Mouse (Mus musculus) monocyte, adult 2 months (primary cell): Measurements from ENCODE around the gene Adamts14.

Experiments used
- DNase-seq, 2 experiments: peaks; one replicate each; pipeline ENCODE4 v3.0.0; 2022; ENCODE audit warnings: low spot score in 2 of 2, low read depth in 1 of 2

Gene Adamts14

GRCm38 (mm10) chr10:61275669-61276110 is 2.5 kb upstream of the Adamts14 start:
- DNase-seq = no peak

- DNase-seq = no peak
These were observed 1.3 kb upstream of the Adamts14 start for GRCm38 (mm10) chr10:61274532-61274931.

GRCm38 (mm10) chr10:61273844-61274215 is 592 bp upstream of the Adamts14 start:
- no peak for DNase-seq

- DNase-seq = no peak
These were observed 607 bp downstream of the Adamts14 start for GRCm38 (mm10) chr10:61272631-61273030.

GRCm38 (mm10) chr10:61272089-61272626 is 1.1 kb downstream of the Adamts14 start:
- DNase-seq = no peak

GRCm38 (mm10) chr10:61267378-61267777 is 5.9 kb downstream of the Adamts14 start:
- no peak for DNase-seq

- no peak for DNase-seq
These were observed 9.6 kb downstream of the Adamts14 start for GRCm38 (mm10) chr10:61263606-61264005.

- DNase-seq = no peak
These were observed 11.7 kb downstream of the Adamts14 start for GRCm38 (mm10) chr10:61261229-61262156.

- no peak for DNase-seq
These were observed 15.1 kb downstream of the Adamts14 start for GRCm38 (mm10) chr10:61258131-61258530.

GRCm38 (mm10) chr10:61256665-61257064 is 16.6 kb downstream of the Adamts14 start:
- no peak for DNase-seq

GRCm38 (mm10) chr10:61255190-61255589 is 18.0 kb downstream of the Adamts14 start:
- no peak for DNase-seq

GRCm38 (mm10) chr10:61254761-61255160 is 18.5 kb downstream of the Adamts14 start:
- no peak for DNase-seq

GRCm38 (mm10) chr10:61249951-61250350 is 23.3 kb downstream of the Adamts14 start:
- no peak for DNase-seq

- no peak for DNase-seq
These were observed 24.6 kb downstream of the Adamts14 start for GRCm38 (mm10) chr10:61248596-61249114.

GRCm38 (mm10) chr10:61246288-61246687 is 26.9 kb downstream of the Adamts14 start:
- no peak for DNase-seq

- DNase-seq = no peak
These were observed 31.2 kb downstream of the Adamts14 start for GRCm38 (mm10) chr10:61241961-61242421.

- no peak for DNase-seq
These were observed 32.9 kb downstream of the Adamts14 start for GRCm38 (mm10) chr10:61240108-61240920.

GRCm38 (mm10) chr10:61237391-61237785 is 35.9 kb downstream of the Adamts14 start:
- no peak for DNase-seq

GRCm38 (mm10) chr10:61236683-61237390 is 36.4 kb downstream of the Adamts14 start:
- no peak for DNase-seq

- no peak for DNase-seq
These were observed 37.5 kb downstream of the Adamts14 start for GRCm38 (mm10) chr10:61235677-61236267.
